Mouse (Mus musculus) forebrain, embryonic 13.5 days (tissue): ENCODE measurements around the gene Epb41l2. TPM values are rescaled to one million over a fixed set of nuclear protein-coding genes. Genes with fewer than 3 reads are reported as not detected.

Experiments
- ATAC-seq: fragments of 200-750 bp; cut with Nextera tagmentation; 2 replicates; pipeline ENCODE4 v1.8.0; 2017
- H3K27ac ChIP-seq: fragments of 300-500 bp; sonication (generic); 2 replicates; pipeline ENCODE4 v1.5.1; 2015; ENCODE audit warnings: inconsistent platforms, mild to moderate bottlenecking, moderate library complexity
- H3K27me3 ChIP-seq: fragments of 300-500 bp; sonication (generic); 2 replicates; pipeline ENCODE4 v1.6.1; 2015; ENCODE audit warnings: mild to moderate bottlenecking, inconsistent platforms
- H3K36me3 ChIP-seq: fragments of 300-500 bp; sonication (generic); 2 replicates; pipeline ENCODE4 v1.6.1; 2015; ENCODE audit warnings: mild to moderate bottlenecking, inconsistent platforms; ENCODE audit not compliant: poor library complexity, severe bottlenecking
- H3K4me1 ChIP-seq: fragments of 300-500 bp; sonication (generic); 2 replicates; pipeline ENCODE4 v1.6.1; 2015; ENCODE audit warnings: inconsistent platforms
- H3K4me2 ChIP-seq: fragments of 300-500 bp; sonication (generic); 2 replicates; pipeline ENCODE4 v1.6.1; 2015; ENCODE audit warnings: inconsistent platforms, mild to moderate bottlenecking, moderate library complexity
- H3K4me3 ChIP-seq: fragments of 300-500 bp; sonication (generic); 2 replicates; pipeline ENCODE4 v1.5.1; 2015; ENCODE audit warnings: mild to moderate bottlenecking, inconsistent platforms
- H3K9ac ChIP-seq: fragments of 300-500 bp; sonication (generic); 2 replicates; pipeline ENCODE4 v1.6.1; 2015; ENCODE audit warnings: mild to moderate bottlenecking, inconsistent platforms
- H3K9me3 ChIP-seq: fragments of 300-500 bp; sonication (generic); replicated peaks from 2 replicates; pipeline ENCODE4 v1.6.1; 2016; ENCODE audit warnings: inconsistent platforms
- WGBS: fragments of 180-500 bp; shearing (Covaris S2); methylation state at CpG from one replicate; pipeline ENCODE4 v1.1.7; 2015; 5-methylcytosine and 5-hydroxymethylcytosine counted together
- polyA plus RNA-seq: library from polyadenylated mRNA; unstranded; fragments of >200 nt; fragmentation: Nextera tagmentation; extraction: Ambion mirVana; gene quantifications from 2 replicates; pipeline ENCODE4 v1.2.1, GENCODE M21; 2015

Epb41l2 gene
- polyA plus RNA-seq, 1 experiment from 2014 or later = 22.7 TPM

DNA sequence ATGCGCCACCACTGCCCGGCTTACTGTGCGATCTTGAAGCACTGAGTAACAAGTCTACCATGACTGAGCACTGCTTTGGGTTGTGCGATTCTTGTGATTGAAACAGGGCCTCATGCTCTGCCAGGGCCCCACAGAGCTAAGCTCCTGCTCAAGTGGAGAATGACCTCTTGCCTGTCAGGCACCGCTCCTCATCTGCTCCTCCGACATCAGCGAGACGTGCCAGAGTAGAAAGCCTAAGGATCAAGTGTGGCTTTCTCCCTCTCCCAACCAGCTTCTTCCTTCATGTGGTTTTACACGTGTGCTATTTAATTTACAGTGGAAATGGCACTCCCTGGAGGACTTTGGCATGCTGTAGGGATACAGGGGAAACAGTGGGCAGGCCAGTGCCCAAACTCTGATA is 10.1 kb downstream of the Epb41l2 start:
- H3K36me3 ChIP-seq = no peaks in the 10 kb centered on the region
- no peak overlapping the region for H3K9ac ChIP-seq
- H3K27me3 ChIP-seq = no peaks in the 10 kb centered on the region
- peaks cover 36% of the 10 kb centered on the region for H3K4me1 ChIP-seq
- no peaks in the 10 kb centered on the region for H3K9me3 ChIP-seq
- ATAC-seq = no peak
- H3K4me2 ChIP-seq = no peak overlapping the region
- 95% methylated on average over 9 of the region's 9 CpGs for WGBS
- H3K27ac ChIP-seq = no peak overlapping the region
- no peak overlapping the region for H3K4me3 ChIP-seq

DNA sequence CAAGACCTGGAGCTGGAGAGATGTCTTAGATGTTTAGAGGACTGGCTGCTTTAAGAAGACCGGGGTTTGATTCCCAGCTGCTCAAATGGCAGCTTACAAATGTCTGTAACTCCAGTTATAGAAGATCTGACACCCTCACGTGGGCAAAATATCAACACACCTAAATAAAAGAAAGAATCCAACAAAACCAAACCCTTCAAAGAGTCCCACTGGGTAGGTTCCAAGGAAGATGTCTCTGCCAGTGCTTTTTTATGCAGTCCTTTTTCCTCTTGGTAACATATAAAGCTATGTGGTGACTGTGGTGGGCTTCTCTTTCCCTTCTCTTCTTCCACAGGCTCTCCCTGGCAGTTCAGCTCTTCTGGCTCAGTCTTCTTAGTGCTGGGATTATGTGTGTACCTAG is 11.7 kb downstream of the Epb41l2 start:
- WGBS = 66% methylated on average over 2 of the region's 2 CpGs

DNA sequence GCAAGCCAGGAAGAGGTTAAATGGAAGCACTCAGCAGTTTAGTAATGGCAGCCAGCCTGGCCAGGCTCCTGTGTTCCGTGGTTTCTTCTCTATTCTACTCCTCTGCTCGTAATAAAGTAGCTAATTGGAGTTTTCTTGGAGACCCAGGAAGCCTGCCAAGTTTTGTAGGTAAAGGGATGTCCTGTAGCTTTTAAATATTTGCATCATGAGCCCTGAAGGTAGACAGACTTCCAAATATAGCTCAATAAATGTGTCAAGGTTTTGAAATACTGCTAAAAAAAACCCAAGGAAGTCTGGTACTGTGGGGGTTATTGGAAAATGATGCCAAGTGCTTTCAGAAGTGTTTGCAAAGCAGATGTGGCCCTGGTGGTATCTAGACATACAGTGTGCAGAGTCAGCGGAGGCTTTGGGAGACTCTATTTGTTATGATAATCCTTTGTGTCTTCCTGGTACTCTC is 12.3 kb downstream of the Epb41l2 start:
- Histone ChIP-seq H3K4me3 (no peak overlapping the region), H3K9me3 (no peaks in the 10 kb centered on the region), H3K4me1 (peaks cover 37% of the 10 kb centered on the region), H3K27me3 (no peaks in the 10 kb centered on the region), H3K27ac (peak overlapping the region; percentile 36; the same call in 1 of the 2 replicates), H3K9ac (no peak overlapping the region), H3K4me2 (peak overlapping the region; percentile 33), H3K36me3 (no peaks in the 10 kb centered on the region)
- 5% methylated on average over 3 of the region's 3 CpGs for WGBS
- ATAC-seq = peak; percentile 73

More for the DNA sequence above, 11.7 kb downstream of the Epb41l2 start:
- Histone ChIP-seq H3K27ac (peak overlapping the region; percentile 4; the same call in 1 of the 2 replicates), H3K4me2 (no peak overlapping the region), H3K9me3 (no peaks in the 10 kb centered on the region), H3K27me3 (no peaks in the 10 kb centered on the region), H3K36me3 (no peaks in the 10 kb centered on the region), H3K4me3 (no peak overlapping the region), H3K4me1 (peaks cover 37% of the 10 kb centered on the region), H3K9ac (no peak overlapping the region)
- no peak for ATAC-seq

- ATAC-seq = peak; percentile 67
Measured at GRCm38 (mm10) chr10:25372510-25373148, 13.0 kb downstream of the Epb41l2 start.

GRCm38 (mm10) chr10:25375036-25375435 is 15.4 kb downstream of the Epb41l2 start:
- Histone ChIP-seq H3K36me3 (no peaks in the 10 kb centered on the region), H3K9me3 (no peaks in the 10 kb centered on the region), H3K27me3 (no peaks in the 10 kb centered on the region), H3K4me3 (no peak overlapping the region), H3K4me1 (peaks cover 37% of the 10 kb centered on the region), H3K4me2 (no peak overlapping the region), H3K27ac (no peak overlapping the region), H3K9ac (no peak overlapping the region)
- no peak for ATAC-seq
- 92% methylated on average over 4 of the region's 4 CpGs for WGBS

More at GRCm38 (mm10) chr10:25372510-25373148, 13.0 kb downstream of the Epb41l2 start:
- Histone ChIP-seq H3K9ac (no peak overlapping the region), H3K4me1 (peaks cover 37% of the 10 kb centered on the region), H3K27ac (peak overlapping the region; percentile 31; the same call in 1 of the 2 replicates), H3K9me3 (no peaks in the 10 kb centered on the region), H3K36me3 (no peaks in the 10 kb centered on the region), H3K4me2 (no peak overlapping the region), H3K27me3 (no peaks in the 10 kb centered on the region), H3K4me3 (no peak overlapping the region)
- 44% methylated on average over 10 of the region's 10 CpGs for WGBS

DNA sequence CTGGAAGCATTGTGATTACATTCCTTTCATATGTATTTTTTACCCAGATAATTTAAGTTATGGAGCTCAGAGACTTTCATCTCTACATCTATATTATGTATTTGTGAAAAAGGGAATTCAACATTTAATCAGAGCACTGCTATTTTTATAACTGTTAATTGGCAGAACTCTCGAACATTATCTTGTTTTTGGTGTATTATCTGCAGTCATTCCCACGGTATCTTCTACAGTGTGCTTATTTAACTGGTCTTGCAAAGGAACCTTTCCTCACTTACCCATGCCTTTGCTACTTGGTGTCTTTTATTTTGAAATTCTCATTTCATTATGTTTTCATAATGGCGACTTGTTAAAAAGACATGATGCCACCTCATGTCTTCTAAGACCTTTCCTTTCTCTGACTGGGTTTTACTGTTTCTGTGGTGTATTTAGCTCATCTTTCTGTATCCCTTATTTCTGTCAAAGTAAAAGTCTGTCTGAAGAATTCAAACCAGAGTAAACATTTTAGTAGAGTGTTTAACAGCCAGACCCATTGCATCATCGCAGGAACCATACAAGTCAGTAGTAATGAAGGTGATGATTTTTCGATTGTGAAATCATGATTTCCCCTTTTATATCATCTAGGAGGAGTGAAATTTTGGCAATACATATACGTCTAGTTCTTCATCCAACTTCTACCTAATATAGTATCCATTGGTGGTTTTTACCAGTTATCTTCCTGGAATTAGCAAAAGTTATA is 21.3 kb downstream of the Epb41l2 start:
- Histone ChIP-seq H3K27me3 (no peaks in the 10 kb centered on the region), H3K4me1 (0 out of 2 replicates have a peak, but pooled peaks cover 3% of the 10 kb centered on the region), H3K27ac (no peak overlapping the region), H3K4me2 (no peak overlapping the region), H3K4me3 (no peak overlapping the region), H3K36me3 (no peaks in the 10 kb centered on the region), H3K9me3 (no peaks in the 10 kb centered on the region), H3K9ac (no peak overlapping the region)
- no peak for ATAC-seq
- WGBS = 93% methylated on average over 6 of the region's 6 CpGs

GRCm38 (mm10) chr10:25381951-25382350 is 22.4 kb downstream of the Epb41l2 start:
- Histone ChIP-seq H3K4me2 (no peak overlapping the region), H3K36me3 (no peaks in the 10 kb centered on the region), H3K9me3 (no peaks in the 10 kb centered on the region), H3K27ac (no peak overlapping the region), H3K27me3 (no peaks in the 10 kb centered on the region), H3K4me1 (peaks cover 5% of the 10 kb centered on the region; the same call in 1 of the 2 replicates), H3K9ac (no peak overlapping the region), H3K4me3 (no peak overlapping the region)
- ATAC-seq = no peak
- WGBS = 71% methylated on average over 10 of the region's 10 CpGs

- peaks cover 5% of the 10 kb centered on the region; the same call in 1 of the 2 replicates for H3K4me1 ChIP-seq
- H3K27me3 ChIP-seq = no peaks in the 10 kb centered on the region
- no peaks in the 10 kb centered on the region for H3K9me3 ChIP-seq
- ATAC-seq = no peak
- WGBS = 69% methylated on average over 5 of the region's 5 CpGs
- no peak overlapping the region for H3K4me3 ChIP-seq
- H3K36me3 ChIP-seq = no peaks in the 10 kb centered on the region
- no peak overlapping the region for H3K4me2 ChIP-seq
- H3K9ac ChIP-seq = no peak overlapping the region
- H3K27ac ChIP-seq = no peak overlapping the region
Measured at GRCm38 (mm10) chr10:25383171-25383570, 23.6 kb downstream of the Epb41l2 start.

GRCm38 (mm10) chr10:25384391-25384790 is 24.8 kb downstream of the Epb41l2 start:
- Histone ChIP-seq H3K4me2 (no peak overlapping the region), H3K4me3 (no peak overlapping the region), H3K9ac (no peak overlapping the region), H3K4me1 (peaks cover 5% of the 10 kb centered on the region; the same call in 1 of the 2 replicates), H3K9me3 (no peaks in the 10 kb centered on the region), H3K27ac (no peak overlapping the region), H3K27me3 (no peaks in the 10 kb centered on the region), H3K36me3 (no peaks in the 10 kb centered on the region)
- 85% methylated on average over 10 of the region's 10 CpGs for WGBS
- no peak for ATAC-seq

DNA sequence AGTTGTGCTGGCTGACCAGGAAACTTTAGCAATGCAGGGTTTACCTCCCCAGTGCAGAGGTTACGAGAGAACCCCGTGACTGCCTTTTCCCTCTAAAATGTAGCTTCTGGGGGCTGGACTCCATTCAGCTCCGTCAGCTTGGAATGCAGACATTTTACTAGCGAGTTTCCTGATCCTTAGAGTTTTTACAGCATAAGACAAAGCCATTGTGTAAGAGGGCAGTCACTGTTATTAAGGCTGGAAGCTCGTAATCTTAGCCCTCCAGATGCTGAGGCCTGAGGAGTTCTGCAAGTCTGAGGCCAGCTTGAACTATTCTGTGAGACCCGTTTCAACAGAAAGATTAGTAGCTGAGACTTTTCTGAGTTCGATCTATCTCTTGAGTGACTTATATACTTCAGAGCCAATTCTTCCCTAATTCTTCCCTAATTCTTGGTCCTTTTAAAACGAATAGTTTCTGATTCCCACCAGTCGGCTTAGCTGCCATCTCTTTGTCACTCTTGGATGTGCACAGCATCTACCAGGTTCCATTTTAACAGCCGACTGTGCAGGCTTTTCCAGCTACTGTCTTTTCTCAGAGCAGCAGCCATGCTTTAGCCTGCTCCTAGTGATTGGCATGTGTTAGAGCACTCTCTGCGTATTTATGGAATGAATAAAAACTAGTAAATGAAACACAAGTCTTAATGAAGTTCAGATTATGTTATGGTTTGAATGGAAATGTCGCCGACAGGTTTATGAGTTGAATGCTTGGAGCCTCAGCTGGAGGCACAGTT is 26.4 kb downstream of the Epb41l2 start:
- H3K9me3 ChIP-seq = no peaks in the 10 kb centered on the region
- H3K4me2 ChIP-seq = no peak overlapping the region
- H3K4me3 ChIP-seq = no peak overlapping the region
- no peak for ATAC-seq
- no peak overlapping the region for H3K9ac ChIP-seq
- 49% methylated on average over 13 of the region's 13 CpGs for WGBS
- no peaks in the 10 kb centered on the region for H3K36me3 ChIP-seq
- H3K27ac ChIP-seq = no peak overlapping the region
- H3K27me3 ChIP-seq = no peaks in the 10 kb centered on the region
- H3K4me1 ChIP-seq = peaks cover 5% of the 10 kb centered on the region; the same call in 1 of the 2 replicates

DNA sequence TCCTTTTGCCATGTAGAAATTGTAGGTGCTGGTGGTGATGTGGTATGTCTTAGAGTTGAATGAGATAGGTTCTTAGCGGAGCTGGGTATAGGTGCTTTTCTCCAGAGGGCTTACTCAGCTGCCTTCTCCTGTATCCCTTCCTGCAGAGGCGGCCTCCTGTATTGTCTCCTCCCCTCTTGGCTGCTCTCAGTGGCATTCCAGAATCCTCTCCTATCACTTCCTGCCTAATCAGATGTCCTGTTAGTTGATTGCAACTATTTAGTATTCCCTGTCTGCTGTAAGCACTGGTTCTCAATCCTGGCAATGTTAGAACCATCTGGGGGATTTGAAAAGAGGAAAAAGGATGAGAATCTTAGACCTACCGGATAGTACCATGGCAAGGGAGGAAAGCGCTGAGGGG is 27.3 kb downstream of the Epb41l2 start:
- ATAC-seq = no peak
- no peaks in the 10 kb centered on the region for H3K36me3 ChIP-seq
- WGBS = 82% methylated on average over 4 of the region's 4 CpGs
- H3K27ac ChIP-seq = no peak overlapping the region
- peaks cover 5% of the 10 kb centered on the region; the same call in 1 of the 2 replicates for H3K4me1 ChIP-seq
- no peak overlapping the region for H3K9ac ChIP-seq
- no peaks in the 10 kb centered on the region for H3K9me3 ChIP-seq
- H3K4me2 ChIP-seq = no peak overlapping the region
- H3K4me3 ChIP-seq = no peak overlapping the region
- H3K27me3 ChIP-seq = no peaks in the 10 kb centered on the region

DNA sequence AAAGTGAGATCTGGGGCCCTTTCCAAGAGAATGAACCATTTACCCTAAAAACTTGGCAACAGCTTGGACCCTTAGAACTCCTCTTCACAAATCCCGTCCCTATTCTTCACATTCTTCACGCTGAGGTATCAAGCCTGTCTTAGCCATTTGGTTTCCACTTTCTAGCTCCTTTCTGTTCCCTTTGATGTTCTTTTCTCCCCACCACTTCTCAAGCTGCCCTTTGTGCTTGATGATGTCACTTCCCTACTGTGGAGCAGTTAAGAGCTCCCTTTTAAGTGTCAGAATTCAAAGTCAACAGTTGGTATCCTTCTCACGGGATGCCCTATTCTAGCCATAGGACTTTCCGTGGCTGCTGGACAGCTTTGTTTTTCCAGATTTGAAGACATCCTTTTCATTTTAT is 27.7 kb downstream of the Epb41l2 start:
- no peak overlapping the region for H3K27ac ChIP-seq
- no peaks in the 10 kb centered on the region for H3K9me3 ChIP-seq
- 39% methylated on average over 4 of the region's 4 CpGs for WGBS
- peaks cover 5% of the 10 kb centered on the region; the same call in 1 of the 2 replicates for H3K4me1 ChIP-seq
- H3K4me2 ChIP-seq = no peak overlapping the region
- no peak for ATAC-seq
- H3K4me3 ChIP-seq = no peak overlapping the region
- H3K27me3 ChIP-seq = no peaks in the 10 kb centered on the region
- H3K36me3 ChIP-seq = no peaks in the 10 kb centered on the region
- H3K9ac ChIP-seq = no peak overlapping the region
